Mouse (Mus musculus) lung, embryonic 16.5 days (tissue): ENCODE measurements around the gene Tnnt1. TPM values are rescaled to one million over a fixed set of nuclear protein-coding genes. Genes with fewer than 3 reads are reported as not detected.

ENCODE experiments used
- ATAC-seq: fragments of 200-750 bp; cut with Nextera tagmentation; 2 replicates; pipeline ENCODE4 v1.8.0; 2017; ENCODE audit warnings: low read depth, mild to moderate bottlenecking, moderate library complexity
- H3K27ac ChIP-seq: fragments of 300-500 bp; sonication (generic); 2 replicates; pipeline ENCODE4 v1.5.1; 2014; ENCODE audit warnings: mild to moderate bottlenecking, control low read depth, low read length
- H3K27me3 ChIP-seq: fragments of 300-500 bp; sonication (generic); 2 replicates; pipeline ENCODE4 v1.6.1; 2014; ENCODE audit warnings: low read depth, low read length, mixed read lengths; ENCODE audit not compliant: control insufficient read depth, insufficient read depth
- H3K36me3 ChIP-seq: fragments of 300-500 bp; sonication (generic); 2 replicates; pipeline ENCODE4 v1.6.1; 2014; ENCODE audit warnings: low read length; ENCODE audit not compliant: control insufficient read depth, insufficient read depth
- H3K4me1 ChIP-seq: fragments of 300-500 bp; sonication (generic); replicated peaks from 2 replicates; pipeline ENCODE4 v1.6.1; 2014; ENCODE audit warnings: low read length, mixed read lengths; ENCODE audit not compliant: control insufficient read depth, insufficient read depth
- H3K4me2 ChIP-seq: fragments of 300-500 bp; sonication (generic); 2 replicates; pipeline ENCODE4 v1.6.1; 2014; ENCODE audit warnings: low read depth, low read length, control low read depth
- H3K4me3 ChIP-seq: fragments of 300-500 bp; sonication (generic); 2 replicates; pipeline ENCODE4 v1.5.1; 2014; ENCODE audit warnings: mild to moderate bottlenecking, low read length, control low read depth
- H3K9ac ChIP-seq: fragments of 300-500 bp; sonication (generic); 2 replicates; pipeline ENCODE4 v1.6.1; 2014; ENCODE audit warnings: low read length, control low read depth
- H3K9me3 ChIP-seq: fragments of 300-500 bp; sonication (generic); 2 replicates; pipeline ENCODE4 v1.6.1; 2016; ENCODE audit warnings: low read length; ENCODE audit not compliant: control insufficient read depth
- WGBS: fragments of 180-500 bp; shearing (Covaris S2); extraction: QIAGEN DNeasy Blood & Tissue Kit; methylation state at CpG from one replicate; pipeline ENCODE4 v1.1.7; 2014; 5-methylcytosine and 5-hydroxymethylcytosine counted together
- polyA plus RNA-seq: library from polyadenylated mRNA; unstranded; fragments of >200 nt; fragmentation: Nextera tagmentation; extraction: Ambion mirVana; gene quantifications from 2 replicates; pipeline ENCODE4 v1.2.1, GENCODE M21; 2015

Gene Tnnt1
- polyA plus RNA-seq, 1 experiment from 2014 or later, result 28.6 TPM

DNA sequence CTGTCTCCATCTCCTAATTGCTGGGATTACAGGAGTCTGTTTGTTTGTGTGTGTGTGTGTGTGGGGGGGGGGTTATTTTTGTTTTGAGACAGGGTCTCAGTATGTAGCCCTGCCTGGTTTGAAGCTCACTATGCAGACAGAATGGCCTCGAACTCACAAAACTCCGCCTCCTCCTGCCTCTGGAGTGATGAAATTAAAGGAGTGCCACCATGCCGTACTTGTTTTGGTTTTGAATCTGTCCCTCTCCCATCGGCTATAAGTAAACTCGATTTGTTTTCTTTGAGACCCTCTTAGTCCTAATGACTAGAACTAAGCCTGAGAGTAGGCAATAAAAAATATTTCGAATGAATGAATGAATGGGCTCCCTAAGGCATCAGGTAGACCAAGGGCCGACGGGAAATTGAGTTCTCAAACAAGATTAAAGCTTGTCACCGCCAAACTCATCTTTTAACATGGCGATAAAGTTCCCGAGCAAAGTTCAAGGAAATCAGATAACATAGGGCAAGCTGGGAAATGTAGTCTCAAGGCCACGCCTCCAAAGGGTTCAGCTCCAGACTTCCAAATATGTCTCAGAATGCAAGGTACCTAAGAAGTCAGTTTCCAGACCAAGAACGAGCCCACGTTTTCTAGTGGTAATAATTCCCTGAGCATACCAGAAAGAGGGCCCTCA lies 13.6 kb downstream of the Tnnt1 start:
- Histone ChIP-seq H3K9me3 (no peaks in the 10 kb centered on the region), H3K36me3 (no peaks in the 10 kb centered on the region), H3K4me3 (peak overlapping the region; percentile 73), H3K4me1 (peaks cover 26% of the 10 kb centered on the region), H3K27me3 (no peaks in the 10 kb centered on the region), H3K4me2 (peak overlapping the region; percentile 55), H3K9ac (peak overlapping the region; percentile 91), H3K27ac (no peak overlapping the region; the same call in 1 of the 2 replicates)
- WGBS, result 10% methylated on average over 14 of the region's 14 CpGs
- ATAC-seq, result no peak

DNA sequence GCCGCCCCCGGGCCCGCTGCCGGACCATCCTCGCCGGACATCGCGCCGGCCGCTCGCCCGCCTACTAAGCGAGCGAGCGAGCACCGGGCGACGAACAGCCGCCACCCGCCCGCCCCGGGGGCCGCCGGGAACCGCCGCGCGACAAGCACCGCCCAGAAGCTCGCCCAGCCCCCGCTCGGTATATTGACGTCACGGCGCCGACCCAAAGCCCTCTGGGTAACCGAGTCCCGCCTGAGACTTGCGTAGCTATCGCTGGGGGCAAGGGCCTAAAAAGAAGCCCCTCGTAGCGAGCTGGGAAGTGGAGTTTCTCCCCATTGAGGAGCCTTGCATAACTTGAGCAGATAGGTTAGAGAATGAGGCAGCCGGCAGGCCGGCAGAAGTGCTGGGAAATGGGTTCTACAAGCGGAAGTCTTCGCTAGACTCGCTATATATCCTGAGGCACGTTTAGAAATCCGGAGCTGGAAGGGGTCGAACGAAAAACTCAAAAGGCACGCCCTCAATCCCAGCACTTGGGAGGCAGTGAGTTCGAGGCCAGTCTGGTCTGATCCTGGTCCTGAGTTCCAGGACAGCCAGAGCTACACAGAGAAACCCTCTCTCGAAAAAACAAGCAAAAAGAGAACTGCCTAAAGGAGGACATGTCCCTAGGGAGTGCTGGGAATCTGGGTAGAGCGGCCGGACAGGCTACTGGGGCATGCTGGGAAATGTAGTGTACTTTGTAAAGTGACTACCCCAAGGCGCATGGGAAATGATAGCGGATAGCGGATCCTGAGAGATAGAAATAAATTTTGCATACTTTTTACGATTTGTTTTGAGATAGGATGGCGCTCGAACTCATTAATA lies 14.4 kb downstream of the Tnnt1 start, which contains the start of gene Ppp1r12c:
TSS of gene Ppp1r12c (minus strand) at position 123 of the 840 bp plus-strand sequence.
- Histone ChIP-seq H3K9ac (peak within 1 kb of the TSS; percentile 91), H3K27me3 (no peaks in the 10 kb centered on the region), H3K9me3 (no peaks in the 10 kb centered on the region), H3K27ac (peak within 1 kb of the TSS; percentile 96), H3K4me2 (peak within 1 kb of the TSS; percentile 56), H3K4me3 (peak within 1 kb of the TSS; percentile 73), H3K36me3 (peaks cover 1% of the 10 kb centered on the region; the same call in 1 of the 2 replicates), H3K4me1 (peaks cover 26% of the 10 kb centered on the region)
- whole genome bisulfite sequencing, result under 1% methylated on average over 62 of the region's 62 CpGs
- ATAC-seq, result peak; percentile 95

DNA sequence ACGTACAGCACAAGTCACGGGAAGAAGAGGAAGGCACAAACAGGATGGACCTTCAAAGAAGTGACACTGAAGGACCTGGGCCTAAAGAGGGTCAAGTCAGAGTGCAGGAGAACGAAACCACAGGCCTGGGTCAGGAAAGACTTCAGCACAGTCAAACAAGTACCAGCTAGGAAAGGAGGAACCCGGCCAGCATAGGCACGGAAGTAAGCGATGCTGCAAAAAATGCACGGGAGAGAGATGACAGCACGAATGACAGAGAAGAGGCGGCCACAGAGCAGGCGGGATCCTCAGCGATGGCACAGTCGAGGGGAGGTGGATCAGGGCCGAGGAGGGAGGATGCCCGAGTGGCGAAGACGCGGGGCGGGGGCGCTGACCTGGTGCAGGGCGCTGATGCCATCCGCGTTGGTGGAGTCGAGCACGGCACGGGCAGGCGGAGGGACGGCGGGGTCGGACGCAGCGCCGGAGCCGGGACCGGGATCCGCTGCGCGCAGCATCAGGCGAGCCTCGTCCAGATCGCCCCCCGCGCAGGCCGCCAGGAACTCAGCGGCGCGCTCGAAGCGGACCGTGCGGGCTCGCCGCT lies 15.2 kb downstream of the Tnnt1 start:
- peaks cover 26% of the 10 kb centered on the region for H3K4me1 ChIP-seq
- H3K4me3 ChIP-seq, result peak overlapping the region; percentile 73
- peaks cover 5% of the 10 kb centered on the region; the same call in 1 of the 2 replicates for H3K36me3 ChIP-seq
- peak overlapping the region; percentile 56 for H3K4me2 ChIP-seq
- H3K27ac ChIP-seq, result peak overlapping the region; percentile 96
- peak; percentile 21 for ATAC-seq
- H3K9ac ChIP-seq, result peak overlapping the region; percentile 91
- WGBS, result under 1% methylated on average over 40 of the region's 52 CpGs
- no peaks in the 10 kb centered on the region for H3K9me3 ChIP-seq
- H3K27me3 ChIP-seq, result no peaks in the 10 kb centered on the region

DNA sequence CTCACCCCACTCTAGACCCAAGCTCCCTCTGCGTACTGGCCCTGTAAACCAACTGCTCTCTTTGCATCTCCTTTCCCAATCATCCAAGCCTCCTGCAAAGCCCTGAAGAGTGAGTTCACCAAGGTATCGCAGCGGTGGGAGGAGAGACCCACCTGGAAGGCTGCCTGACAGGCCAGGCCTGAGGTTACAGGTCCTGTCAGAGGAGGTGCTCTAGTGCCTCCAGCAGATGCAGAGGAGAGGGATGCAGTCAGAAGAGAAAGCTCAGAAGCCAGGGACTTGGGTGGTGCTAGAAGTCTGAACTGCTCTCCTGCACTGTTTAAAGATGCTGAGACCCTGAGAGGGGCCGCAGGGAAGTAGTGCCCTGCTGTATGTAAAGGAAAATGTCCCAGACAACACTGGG lies 17.1 kb downstream of the Tnnt1 start:
- Histone ChIP-seq H3K27me3 (no peaks in the 10 kb centered on the region), H3K36me3 (peaks cover 7% of the 10 kb centered on the region; the same call in 1 of the 2 replicates), H3K27ac (no peak overlapping the region), H3K9ac (peak overlapping the region; percentile 33), H3K4me3 (no peak overlapping the region), H3K4me1 (peaks cover 26% of the 10 kb centered on the region), H3K4me2 (no peak overlapping the region), H3K9me3 (no peaks in the 10 kb centered on the region)
- WGBS, result 88% methylated on average over 4 of the region's 4 CpGs
- ATAC-seq, result no peak

DNA sequence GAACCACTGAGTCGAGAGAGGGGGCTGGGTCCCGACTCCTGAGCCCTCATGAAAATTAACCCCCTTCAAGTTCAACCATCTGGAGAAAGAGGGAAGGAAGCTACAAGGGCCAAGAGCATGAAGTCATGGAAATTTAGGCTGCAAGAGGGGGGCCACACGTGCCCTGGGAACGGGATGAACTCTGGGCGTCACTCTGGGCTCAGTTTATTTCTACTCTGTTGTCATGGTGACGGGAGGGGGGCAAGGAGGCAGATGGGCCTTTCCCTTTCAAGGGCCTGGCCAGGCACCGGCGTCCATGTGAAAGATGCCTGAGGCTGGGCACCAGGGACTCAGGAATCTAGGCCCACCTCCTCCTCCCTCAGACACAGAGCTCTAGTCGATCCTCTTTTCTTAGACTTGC lies 17.9 kb downstream of the Tnnt1 start:
- no peak overlapping the region for H3K4me3 ChIP-seq
- H3K27ac ChIP-seq, result peak overlapping the region; percentile 36
- H3K27me3 ChIP-seq, result no peaks in the 10 kb centered on the region
- WGBS, result 19% methylated on average over 9 of the region's 9 CpGs
- ATAC-seq, result peak; percentile 16
- no peaks in the 10 kb centered on the region for H3K9me3 ChIP-seq
- H3K9ac ChIP-seq, result peak overlapping the region; percentile 30; the same call in 1 of the 2 replicates
- peaks cover 26% of the 10 kb centered on the region for H3K4me1 ChIP-seq
- peaks cover 7% of the 10 kb centered on the region; the same call in 1 of the 2 replicates for H3K36me3 ChIP-seq
- H3K4me2 ChIP-seq, result peak overlapping the region; percentile 5; the same call in 1 of the 2 replicates

DNA sequence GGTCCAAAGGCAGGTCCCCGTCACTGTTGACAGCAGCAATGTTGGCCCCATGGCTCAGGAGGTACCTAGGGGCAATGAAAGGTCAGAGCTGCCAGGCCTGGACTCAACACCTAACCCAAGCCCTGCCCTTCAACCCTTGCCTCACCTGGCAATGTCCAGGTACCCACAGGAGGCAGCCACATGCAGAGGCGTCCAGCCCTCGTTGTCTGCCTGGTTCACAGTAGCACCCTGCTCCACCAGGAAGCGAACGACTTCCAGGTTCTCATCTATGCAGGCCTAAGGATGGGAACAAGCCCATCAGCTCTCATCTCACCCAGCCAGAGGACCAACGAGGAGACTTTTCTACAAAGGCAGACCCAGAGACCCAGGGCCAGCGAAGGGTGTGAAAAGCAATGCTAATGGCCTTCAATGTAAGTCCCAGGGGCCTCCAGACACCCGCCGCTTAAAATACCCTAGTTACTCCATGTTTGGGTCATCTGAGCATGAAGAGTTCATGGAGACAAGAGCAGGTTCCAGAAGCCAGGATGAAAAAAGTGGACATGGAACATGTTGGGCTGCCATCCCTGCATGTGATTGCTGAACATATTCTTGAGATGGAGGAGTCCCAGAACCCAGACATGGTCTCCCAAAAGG lies 18.8 kb downstream of the Tnnt1 start:
- 89% methylated on average over 9 of the region's 9 CpGs for WGBS
- Histone ChIP-seq H3K27me3 (no peaks in the 10 kb centered on the region), H3K9me3 (no peaks in the 10 kb centered on the region), H3K36me3 (peaks cover 7% of the 10 kb centered on the region; the same call in 1 of the 2 replicates), H3K9ac (no peak overlapping the region), H3K4me3 (no peak overlapping the region), H3K4me2 (no peak overlapping the region), H3K4me1 (peaks cover 27% of the 10 kb centered on the region), H3K27ac (no peak overlapping the region)
- no peak for ATAC-seq

DNA sequence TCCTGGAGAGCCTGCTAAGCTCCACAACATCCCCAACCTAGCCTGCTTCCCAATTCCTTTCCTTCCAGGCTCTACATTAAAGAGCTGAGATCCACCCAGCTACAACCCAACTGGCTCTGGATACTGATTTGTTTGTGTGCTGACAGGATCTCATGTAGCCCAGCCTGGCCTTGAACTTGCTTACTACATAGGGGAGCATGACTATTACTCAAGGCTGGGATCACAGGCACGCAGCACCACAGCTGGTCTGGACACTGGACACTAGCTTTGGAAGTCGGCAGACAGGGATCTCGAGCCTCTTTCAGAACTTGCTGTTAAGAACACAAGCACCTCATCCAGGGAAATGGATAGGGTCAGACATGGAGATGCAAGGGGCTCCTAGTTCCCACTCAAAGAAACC lies 19.7 kb downstream of the Tnnt1 start:
- H3K27ac ChIP-seq, result no peak overlapping the region
- H3K27me3 ChIP-seq, result no peaks in the 10 kb centered on the region
- ATAC-seq, result no peak
- no peaks in the 10 kb centered on the region for H3K9me3 ChIP-seq
- 87% methylated on average over 3 of the region's 3 CpGs for WGBS
- peaks cover 7% of the 10 kb centered on the region for H3K36me3 ChIP-seq
- no peak overlapping the region for H3K9ac ChIP-seq
- H3K4me1 ChIP-seq, result peaks cover 29% of the 10 kb centered on the region
- H3K4me2 ChIP-seq, result no peak overlapping the region
- no peak overlapping the region for H3K4me3 ChIP-seq

DNA sequence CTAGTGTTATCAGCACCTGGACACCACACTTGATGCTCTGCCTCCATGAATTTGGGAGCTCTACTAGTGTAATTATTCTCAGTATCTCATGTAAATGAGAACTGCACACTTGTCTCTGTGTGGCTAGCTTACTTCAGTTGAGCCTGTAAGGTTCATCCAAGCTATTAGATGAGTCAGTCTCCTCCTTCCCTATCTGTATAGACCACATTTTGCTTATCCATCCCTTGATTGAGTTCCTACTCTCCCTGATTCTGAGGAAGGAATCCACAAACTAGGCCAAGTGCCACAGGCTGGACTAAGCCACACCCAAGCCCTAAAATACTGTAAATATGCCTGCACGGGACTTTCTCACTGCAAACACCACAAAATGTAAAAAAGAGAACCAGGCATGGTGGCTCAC lies 22.2 kb downstream of the Tnnt1 start:
- Histone ChIP-seq H3K9me3 (no peaks in the 10 kb centered on the region), H3K4me2 (no peak overlapping the region), H3K36me3 (peaks cover 13% of the 10 kb centered on the region), H3K27me3 (no peaks in the 10 kb centered on the region), H3K4me3 (no peak overlapping the region), H3K4me1 (peaks cover 16% of the 10 kb centered on the region), H3K9ac (no peak overlapping the region), H3K27ac (no peak overlapping the region)
- 72% methylated on average over 1 of the region's 1 CpGs for WGBS
- no peak for ATAC-seq
